Mouse (Mus musculus): ENCODE data around the gene Anxa9.

DNA sequence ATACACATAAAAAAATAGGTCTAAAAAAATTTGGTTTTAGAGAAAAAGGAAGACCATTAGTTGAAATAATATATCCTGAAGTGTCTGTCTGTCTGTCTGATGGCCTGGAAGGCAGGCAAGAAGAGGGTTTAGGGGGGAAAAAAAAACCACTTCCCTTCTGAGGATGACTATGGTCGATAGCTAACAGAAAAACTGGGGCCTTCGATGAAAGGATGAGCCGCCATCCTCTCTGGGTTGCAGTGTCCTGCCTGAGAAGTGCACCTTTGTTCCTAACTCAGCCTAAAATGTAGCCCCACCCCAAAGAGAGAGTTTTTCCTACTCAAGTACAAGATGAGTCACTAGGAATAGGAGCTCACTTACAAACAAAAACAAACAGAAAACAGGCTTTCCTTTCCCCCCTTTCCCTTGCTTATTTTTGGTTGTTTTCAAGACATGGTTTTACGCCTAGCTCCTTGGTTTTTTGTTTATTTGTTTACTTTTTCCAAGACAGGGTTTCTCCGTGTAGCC, 30.5 kb downstream of the Anxa9 start:
- TF ChIP-seq CTCF (IDR thresholded peaks at IDR 0.05; ENCODE audit: low read depth, low read length) (no peak), POLR2A (IDR thresholded peaks at IDR 0.05; ENCODE audit: extremely low read depth, insufficient read depth, low read length) (no peak)

All from liver, adult 2 months (tissue).